Mouse (Mus musculus) MEL (cell line): ENCODE results near the gene Mapk7.

ENCODE experiments used
- EP300 ChIP-seq, 2 experiments: IDR thresholded peaks; 2 replicates each; pipeline ENCODE4 v1.6.1; 2011; ENCODE audit warnings: improper control_type of control experiment in 2 of 2, low read length in 2 of 2, low read depth in 1 of 2, mild to moderate bottlenecking in 1 of 2
- HCFC1 ChIP-seq: IDR thresholded peaks from 2 replicates; pipeline ENCODE4 v1.6.1; 2012; ENCODE audit warnings: low read depth, mild to moderate bottlenecking, inconsistent platforms, low read length, improper control_type of control experiment, moderate library complexity
- POLR2A ChIP-seq, 2 experiments: IDR thresholded peaks; 2 replicates each; pipeline ENCODE4 v1.6.1; 2011 to 2012; ENCODE audit warnings: low read length in 2 of 2, mild to moderate bottlenecking in 2 of 2, control low read depth in 1 of 2, improper control_type of control experiment in 1 of 2, low read depth in 1 of 2, moderate library complexity in 1 of 2; ENCODE audit not compliant: control insufficient read depth in 1 of 2, insufficient read depth in 1 of 2, poor library complexity in 1 of 2

GRCm38 (mm10) chr11:61473630-61474029 is 20.6 kb downstream of the Mapk7 start:
- TF ChIP-seq EP300 (IDR thresholded peaks at IDR 0.05; ENCODE audit: low read depth in 1 of 2, low read length in 2 of 2) (no peak), HCFC1 (no peak), POLR2A (IDR thresholded peaks at IDR 0.05; ENCODE audit: control insufficient read depth in 1 of 2, insufficient read depth in 1 of 2, low read depth in 1 of 2, low read length in 2 of 2, poor library complexity in 1 of 2) (no peak)
